Mouse (Mus musculus): ENCODE measurements around the gene Engase. TPM values are rescaled to one million over a fixed set of nuclear protein-coding genes. Genes with fewer than 3 reads are reported as not detected.

The Engase gene
- polyA plus RNA-seq, 1 experiment = 20.8 TPM

DNA sequence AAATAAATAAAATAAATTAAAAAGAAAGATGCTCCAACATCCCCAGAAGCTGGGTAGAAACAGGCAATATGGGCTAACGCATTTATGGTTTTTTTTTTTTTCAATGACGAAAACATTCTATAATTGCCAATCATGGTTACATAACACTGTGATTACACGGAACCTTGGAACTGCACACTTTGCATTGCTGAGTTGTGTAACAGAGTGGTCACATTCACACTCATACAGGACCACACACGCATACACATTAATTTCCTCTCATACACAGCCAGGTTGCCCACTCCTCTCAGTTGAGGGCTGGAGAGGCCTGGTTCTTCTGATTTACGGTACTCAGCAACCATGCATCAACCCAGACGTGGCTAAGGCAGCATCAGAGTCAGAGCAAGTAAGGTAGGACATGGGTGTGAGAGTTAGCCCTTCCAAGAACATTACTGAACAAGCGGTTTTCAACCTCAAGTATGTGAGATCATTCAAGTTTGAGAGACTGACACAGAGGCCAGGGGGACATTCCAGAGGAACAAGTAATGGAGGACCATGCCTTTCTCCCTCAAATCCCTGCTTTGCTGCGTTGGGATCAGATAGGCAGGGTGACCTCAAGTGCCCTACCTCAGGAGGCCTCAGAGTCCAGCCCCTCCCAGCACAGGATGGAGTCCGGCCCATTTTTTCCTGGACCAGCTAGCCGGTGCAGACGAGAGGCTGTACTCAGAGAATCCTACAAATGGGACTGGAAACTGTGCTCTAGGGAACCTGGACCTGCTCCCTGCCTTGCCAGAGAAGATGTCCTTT lies 22.6 kb upstream of the Engase start:
- DNase-seq (ENCODE audit: low read depth) = no peak

- DNase-seq (ENCODE audit: low read depth) = no peak
Observed at GRCm38 (mm10) chr11:118455788-118456187, 20.8 kb upstream of the Engase start.

- no peak for DNase-seq (ENCODE audit: low read depth)
Observed at GRCm38 (mm10) chr11:118456937-118457336, 19.7 kb upstream of the Engase start.

DNA sequence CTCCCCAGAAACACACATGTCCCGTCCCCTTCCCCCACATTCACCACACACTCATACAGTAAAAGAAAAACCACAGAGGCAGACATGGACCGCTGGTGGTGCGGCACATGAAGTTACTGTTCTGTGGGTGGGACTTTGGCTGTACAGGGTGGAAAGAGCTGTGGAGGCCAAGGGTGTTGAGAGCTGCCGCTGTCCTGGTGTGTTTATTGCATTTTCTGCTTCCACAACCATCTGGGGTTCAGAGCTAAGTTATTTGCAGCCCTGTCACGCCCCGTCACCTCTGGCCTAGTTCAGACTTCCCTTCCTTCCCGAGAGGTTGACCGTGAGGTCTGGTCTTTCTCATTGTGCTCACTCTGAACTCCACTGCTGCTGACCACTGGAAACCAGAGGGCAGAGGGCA lies 17.6 kb upstream of the Engase start:
- DNase-seq (ENCODE audit: low read depth) = no peak

DNA sequence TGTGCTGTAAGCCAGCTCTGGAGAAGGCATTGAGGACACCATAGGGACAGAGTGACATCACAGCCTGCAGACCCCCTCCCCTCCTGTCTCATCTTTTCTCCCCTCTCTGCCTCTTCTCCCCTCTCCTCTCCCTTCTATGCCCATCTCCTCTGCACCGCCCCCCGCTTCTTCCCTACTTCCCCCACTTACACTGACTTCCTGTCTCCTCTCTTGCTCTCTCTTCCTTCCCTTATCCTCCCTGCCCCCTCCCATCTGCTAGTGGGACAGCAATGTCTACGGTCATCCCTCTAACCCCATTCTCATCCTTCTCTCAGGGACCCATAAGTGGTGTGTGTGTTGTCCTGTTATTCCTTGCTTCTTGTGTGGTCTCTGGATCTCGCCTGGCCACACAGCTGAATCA lies 17.1 kb upstream of the Engase start:
- no peak for DNase-seq (ENCODE audit: low read depth)

GRCm38 (mm10) chr11:118460280-118460679 lies 16.3 kb upstream of the Engase start:
- no peak for DNase-seq (ENCODE audit: low read depth)

DNA sequence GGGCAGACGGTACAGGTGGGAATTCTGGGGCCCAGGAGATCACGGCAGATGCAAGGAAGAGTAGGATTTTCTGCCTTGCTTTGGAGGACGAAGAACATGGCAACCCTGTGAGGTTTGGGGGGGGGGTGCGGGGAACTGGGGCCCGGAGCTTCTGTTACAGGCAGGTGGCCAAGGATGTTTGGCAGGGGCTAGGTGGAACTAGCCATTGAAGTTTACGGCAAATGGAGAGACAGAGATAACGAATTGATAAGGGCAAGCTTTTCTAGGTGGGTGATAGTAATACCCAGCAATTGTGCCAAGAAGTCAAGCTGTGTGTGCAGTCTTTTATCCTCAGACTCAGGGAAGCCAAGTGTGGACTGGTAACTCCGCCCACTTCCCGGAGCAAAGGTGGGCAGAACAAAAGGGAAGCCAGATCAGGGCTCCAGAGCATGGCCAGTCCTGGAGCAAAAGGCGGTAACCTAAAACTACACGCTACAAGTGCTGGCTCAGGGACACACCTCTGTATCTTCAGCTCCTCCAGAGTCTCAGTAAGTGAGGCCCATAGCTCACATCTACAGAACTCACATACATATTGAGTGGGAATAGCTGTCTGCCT lies 9.1 kb upstream of the Engase start:
- DNase-seq (ENCODE audit: low read depth) = no peak

- DNase-seq (ENCODE audit: low read depth) = no peak
Observed at GRCm38 (mm10) chr11:118469509-118470160, 7.0 kb upstream of the Engase start.

GRCm38 (mm10) chr11:118470234-118470966 lies 6.2 kb upstream of the Engase start:
- no peak for DNase-seq (ENCODE audit: low read depth)

GRCm38 (mm10) chr11:118471676-118472075 lies 5.0 kb upstream of the Engase start:
- DNase-seq (ENCODE audit: low read depth) = no peak

DNA sequence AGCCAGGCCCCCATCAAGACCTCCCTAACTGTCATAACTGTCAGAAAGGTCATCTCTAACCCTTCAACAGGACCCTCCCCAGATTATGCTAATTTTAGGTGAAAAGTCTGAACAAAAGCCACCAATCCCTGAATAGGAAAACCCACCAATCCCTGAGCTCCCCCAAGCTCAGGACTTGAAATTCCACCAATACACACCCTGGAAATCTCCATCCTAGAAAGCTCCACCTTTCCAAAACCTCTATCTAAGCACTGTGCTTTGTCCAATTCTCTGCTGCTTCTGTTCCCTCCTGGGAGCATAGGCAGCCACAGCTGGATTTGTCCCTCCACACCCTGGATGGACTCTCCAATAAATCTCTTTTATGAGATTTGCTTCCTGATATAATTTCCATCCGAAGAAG lies 3.5 kb upstream of the Engase start:
- DNase-seq (ENCODE audit: low read depth) = no peak

DNA sequence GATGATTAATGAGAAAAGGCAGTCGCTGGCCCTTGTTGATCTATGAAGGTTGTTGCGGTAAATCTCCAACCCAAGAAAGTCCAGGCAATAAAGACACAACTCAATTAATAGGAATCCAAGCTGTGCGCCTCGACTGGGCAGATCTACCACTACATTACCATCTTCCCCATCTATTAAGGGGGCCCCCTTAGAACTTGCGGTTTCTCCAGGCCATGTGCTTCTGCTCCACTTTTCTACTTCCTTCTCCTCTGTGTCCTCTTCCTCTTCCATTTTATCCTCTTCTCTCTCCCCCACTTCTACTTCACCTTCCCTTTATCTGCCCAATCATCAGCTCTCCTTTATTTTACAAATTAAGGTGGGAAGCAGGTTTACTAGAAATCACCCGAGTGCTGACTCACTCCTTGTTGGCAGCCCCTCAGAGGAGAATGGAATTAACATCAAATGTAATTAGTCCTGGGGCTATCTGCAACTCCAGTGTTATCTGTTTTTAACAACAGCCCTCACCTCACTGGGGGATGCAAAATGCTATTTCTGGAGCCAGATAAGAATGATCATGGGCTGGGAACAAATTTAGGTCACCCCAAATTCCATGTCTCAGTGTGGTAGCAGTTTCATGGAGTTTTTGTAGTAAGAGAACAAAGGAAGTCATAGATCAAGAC lies 2.7 kb upstream of the Engase start:
- DNase-seq (ENCODE audit: low read depth) = no peak

DNA sequence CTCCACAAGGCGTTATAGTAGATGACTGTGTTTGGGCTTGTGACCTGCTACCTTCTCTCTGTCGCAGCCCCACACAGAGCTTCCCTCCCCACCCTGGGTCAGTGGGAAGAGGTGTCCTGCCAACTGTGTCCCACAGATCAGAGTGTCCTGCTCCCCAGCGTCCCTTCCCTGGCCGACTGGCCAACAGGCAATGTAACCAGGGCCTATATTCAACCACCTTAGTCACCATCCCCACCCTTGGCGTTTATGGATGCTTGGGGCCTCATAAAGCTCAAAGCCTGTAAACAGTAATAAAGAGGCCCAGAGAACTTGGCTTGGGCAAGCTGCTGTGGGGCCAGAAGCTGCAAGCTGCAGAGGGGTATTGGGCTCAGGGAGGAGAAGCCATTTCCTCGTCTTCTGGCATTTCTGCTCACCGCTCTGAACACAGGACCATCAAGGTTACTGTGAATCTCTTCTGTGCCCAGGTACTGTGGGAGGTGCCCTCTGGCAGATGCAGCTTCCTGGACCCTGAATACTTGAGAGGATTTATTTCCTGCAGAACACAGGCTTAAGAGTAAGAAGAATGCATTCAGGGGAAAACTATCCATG lies 1.0 kb upstream of the Engase start:
- no peak for DNase-seq (ENCODE audit: low read depth)

DNA sequence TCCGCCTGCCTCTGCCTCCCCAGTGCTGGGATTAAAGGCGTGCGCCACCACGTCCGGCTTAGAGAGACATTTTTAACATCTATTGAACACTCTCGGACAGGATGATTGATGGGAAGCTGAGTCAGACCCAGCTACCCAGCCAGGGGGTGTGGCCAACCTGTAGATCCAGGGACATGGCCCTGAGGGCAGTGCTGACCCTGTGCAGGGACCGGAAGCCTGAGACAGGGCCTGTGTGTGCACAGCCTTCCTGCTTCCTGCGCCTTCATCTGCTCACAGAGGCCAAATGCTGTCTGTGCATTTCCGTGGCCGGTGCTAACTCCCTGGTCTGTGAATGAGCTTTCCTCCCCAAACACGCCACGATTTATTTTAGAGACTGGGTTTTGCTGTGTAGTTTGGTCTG lies 3.1 kb downstream of the Engase start:
- no peak for DNase-seq (ENCODE audit: low read depth)

DNA sequence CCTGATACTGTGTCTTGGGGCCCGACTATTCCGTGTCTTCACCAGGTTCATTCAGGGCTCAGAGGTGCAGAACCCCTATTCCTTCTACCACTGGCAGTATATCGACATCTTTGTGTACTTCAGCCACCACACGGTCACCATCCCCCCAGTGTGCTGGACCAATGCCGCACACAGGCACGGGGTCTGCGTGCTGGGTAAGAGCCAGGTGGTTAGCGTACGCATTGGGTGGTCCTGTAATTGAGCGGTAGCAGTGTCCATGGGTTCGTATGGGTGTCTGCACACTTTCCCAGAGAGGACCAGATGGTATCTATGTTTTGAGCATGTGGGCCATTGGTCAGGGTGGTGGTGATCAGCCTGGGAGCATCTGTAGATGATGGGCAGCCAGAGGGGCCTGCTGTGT lies 4.6 kb downstream of the Engase start:
- no peak for DNase-seq (ENCODE audit: low read depth)

DNA sequence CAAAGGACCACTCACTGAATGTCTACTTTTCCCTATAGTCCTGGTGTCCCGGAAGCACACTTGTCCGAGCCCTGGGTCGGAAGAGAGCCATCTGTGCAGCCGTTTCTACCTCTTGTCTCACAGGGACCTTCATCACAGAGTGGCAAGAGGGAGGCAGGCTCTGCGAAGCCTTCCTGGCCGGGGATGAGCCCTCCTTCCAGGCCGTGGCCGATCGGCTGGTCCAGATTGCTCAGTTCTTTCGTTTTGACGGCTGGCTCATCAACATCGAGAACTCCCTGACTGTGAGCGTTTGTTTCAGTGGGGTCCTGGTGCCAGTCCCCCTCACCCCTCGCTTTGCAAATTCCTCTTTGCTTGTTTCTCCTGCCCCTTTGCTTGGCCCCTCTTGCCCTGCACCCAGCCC lies 5.1 kb downstream of the Engase start:
- no peak for DNase-seq (ENCODE audit: low read depth)

DNA sequence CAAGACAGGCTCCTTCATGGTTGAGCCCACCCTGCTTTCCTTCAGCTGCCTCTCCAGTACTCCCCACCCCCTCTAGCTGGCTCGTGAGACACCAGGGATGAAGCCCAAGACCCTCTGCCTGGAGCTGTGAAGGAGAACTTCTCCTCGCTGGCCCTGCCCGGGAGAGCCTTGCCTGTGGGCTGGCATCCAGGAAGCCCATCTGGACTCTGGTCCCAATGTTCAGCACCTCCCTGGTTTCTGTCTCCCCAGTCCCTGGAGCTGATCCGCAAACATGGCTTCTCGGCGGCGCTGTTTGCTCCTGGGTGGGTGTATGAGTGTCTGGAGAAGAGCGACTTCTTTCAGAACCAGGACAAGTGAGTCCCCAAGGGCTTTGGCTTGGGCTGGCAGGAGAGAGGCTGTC lies 7.5 kb downstream of the Engase start:
- DNase-seq (ENCODE audit: low read depth) = no peak

DNA sequence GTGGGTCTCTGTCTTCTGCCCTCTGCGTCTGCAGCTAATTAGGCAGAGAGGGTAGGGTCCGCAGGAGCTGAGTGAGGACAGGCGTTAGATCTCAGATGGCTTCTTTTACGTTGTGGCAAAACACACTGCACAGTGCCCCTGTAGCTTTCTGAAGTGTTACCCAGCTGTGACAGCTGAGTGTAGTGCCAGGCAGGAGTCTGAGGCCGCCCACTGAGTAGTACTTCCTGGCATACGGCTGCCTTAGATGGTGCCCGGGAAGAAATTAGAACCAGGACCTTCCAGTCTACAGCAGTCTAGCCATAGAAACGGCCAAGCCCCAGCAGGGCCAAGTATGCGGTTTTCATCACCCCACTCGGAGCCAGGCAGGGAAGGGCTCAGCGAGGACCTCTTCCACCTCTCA lies 8.7 kb downstream of the Engase start:
- no peak for DNase-seq (ENCODE audit: low read depth)

DNA sequence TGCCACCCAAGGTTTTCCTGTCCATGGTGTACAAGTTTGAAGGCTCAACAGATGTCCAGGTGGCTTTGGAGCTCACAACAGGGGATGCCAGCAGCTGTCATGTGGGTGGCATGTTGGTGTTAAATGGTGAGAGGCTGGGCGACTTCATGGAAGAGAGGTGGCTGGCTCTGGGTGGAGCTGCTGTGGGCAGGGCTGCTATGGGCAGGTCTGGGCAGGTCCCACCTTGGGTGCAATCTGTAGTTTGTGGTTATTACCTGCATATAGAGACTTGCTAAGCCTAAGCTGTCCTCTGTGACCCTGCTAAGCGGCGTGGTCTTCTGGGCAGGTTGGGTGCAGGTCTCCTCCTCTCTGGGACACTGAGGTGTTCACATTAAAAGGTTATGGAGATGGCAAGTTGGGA lies 9.2 kb downstream of the Engase start:
- no peak for DNase-seq (ENCODE audit: low read depth)

- DNase-seq (ENCODE audit: low read depth) = no peak
Observed at GRCm38 (mm10) chr11:118486281-118486680, 9.7 kb downstream of the Engase start.

Measured in gonadal fat pad, adult 2 months (tissue).